Mouse (Mus musculus): ENCODE results near the gene Zfp867. TPM values are rescaled to one million over a fixed set of nuclear protein-coding genes. Genes with fewer than 3 reads are reported as not detected.

Gene Zfp867
- polyA plus RNA-seq, 1 experiment from 2014 or later = 4.3 TPM

- H3K27me3 ChIP-seq (replicated peaks; ENCODE audit: control insufficient read depth, insufficient read depth, low read length) = no peaks in the 10 kb centered on the region
- no peak overlapping the region for H3K4me3 ChIP-seq (ENCODE audit: low read length)
- H3K9ac ChIP-seq (ENCODE audit: low read depth, low read length) = no peak overlapping the region
- peaks cover 3% of the 10 kb centered on the region for H3K36me3 ChIP-seq (ENCODE audit: control insufficient read depth, insufficient read depth, low read length)
- peak overlapping the region; percentile 24 for H3K27ac ChIP-seq (ENCODE audit: low read length)
- WGBS = 69% methylated on average over 5 of the region's 5 CpGs
- no peak for ATAC-seq
- H3K4me2 ChIP-seq (ENCODE audit: low read depth, low read length) = no peak overlapping the region
- peaks cover 3% of the 10 kb centered on the region; the same call in 1 of the 2 replicates for H3K4me1 ChIP-seq (ENCODE audit: control insufficient read depth, insufficient read depth, low read length)
- H3K9me3 ChIP-seq (ENCODE audit: control insufficient read depth, low read length) = no peaks in the 10 kb centered on the region
Measured at GRCm38 (mm10) chr11:59418708-59419107, 53.6 kb downstream of the Zfp867 start.

GRCm38 (mm10) chr11:59412999-59413863, 59.0 kb downstream of the Zfp867 start:
- ATAC-seq = no peak
- 72% methylated on average over 13 of the region's 13 CpGs for WGBS
- Histone ChIP-seq H3K4me1 (ENCODE audit: control insufficient read depth, insufficient read depth, low read length) (peaks cover 6% of the 10 kb centered on the region; the same call in 1 of the 2 replicates), H3K27me3 (replicated peaks; ENCODE audit: control insufficient read depth, insufficient read depth, low read length) (no peaks in the 10 kb centered on the region), H3K9me3 (ENCODE audit: control insufficient read depth, low read length) (no peaks in the 10 kb centered on the region), H3K27ac (ENCODE audit: low read length) (no peak overlapping the region), H3K4me3 (ENCODE audit: low read length) (no peak overlapping the region), H3K4me2 (ENCODE audit: low read depth, low read length) (no peak overlapping the region), H3K9ac (ENCODE audit: low read depth, low read length) (0 out of 2 replicates have a peak overlapping the region, but pooled peaks have one; percentile 6), H3K36me3 (ENCODE audit: control insufficient read depth, insufficient read depth, low read length) (peaks cover 6% of the 10 kb centered on the region)

- no peak overlapping the region for H3K4me2 ChIP-seq (ENCODE audit: low read depth, low read length)
- H3K9me3 ChIP-seq (ENCODE audit: control insufficient read depth, low read length) = no peaks in the 10 kb centered on the region
- 75% methylated on average over 6 of the region's 6 CpGs for WGBS
- H3K27ac ChIP-seq (ENCODE audit: low read length) = no peak overlapping the region
- H3K4me1 ChIP-seq (ENCODE audit: control insufficient read depth, insufficient read depth, low read length) = peaks cover 6% of the 10 kb centered on the region; the same call in 1 of the 2 replicates
- H3K9ac ChIP-seq (ENCODE audit: low read depth, low read length) = no peak overlapping the region
- H3K4me3 ChIP-seq (ENCODE audit: low read length) = no peak overlapping the region
- H3K27me3 ChIP-seq (replicated peaks; ENCODE audit: control insufficient read depth, insufficient read depth, low read length) = no peaks in the 10 kb centered on the region
- peaks cover 6% of the 10 kb centered on the region for H3K36me3 ChIP-seq (ENCODE audit: control insufficient read depth, insufficient read depth, low read length)
- ATAC-seq = no peak
Measured at GRCm38 (mm10) chr11:59412058-59412457, 60.2 kb downstream of the Zfp867 start.

Other genes with a start within 250 kb of the Zfp867 start
- 733 and 751 TPM in 2 replicates for gene Arf1, start 244.2 kb downstream of the Zfp867 start, polyA plus RNA-seq (2015; fragmentation: Nextera tagmentation; extraction: Ambion mirVana)
- gene Wnt3a, start 181.7 kb downstream of the Zfp867 start, polyA plus RNA-seq (2015; fragmentation: Nextera tagmentation; extraction: Ambion mirVana) = not detected in 2 replicates
- 4.2 and 4.4 TPM in 2 replicates for gene Wnt9a, start 165.5 kb downstream of the Zfp867 start, polyA plus RNA-seq (2015; fragmentation: Nextera tagmentation; extraction: Ambion mirVana)
- gene Prss38, start 96.8 kb downstream of the Zfp867 start, polyA plus RNA-seq (2015; fragmentation: Nextera tagmentation; extraction: Ambion mirVana) = not detected in 2 replicates
- gene Jmjd4, start 22.4 kb downstream of the Zfp867 start, polyA plus RNA-seq (2015; fragmentation: Nextera tagmentation; extraction: Ambion mirVana) = 7.4 and 8.1 TPM in 2 replicates
- gene Snap47, start 21.3 kb downstream of the Zfp867 start, polyA plus RNA-seq (2015; fragmentation: Nextera tagmentation; extraction: Ambion mirVana) = 74.4 and 76.8 TPM in 2 replicates
- 13.8 and 14.7 TPM in 2 replicates for gene Zkscan17, start 54.3 kb upstream of the Zfp867 start, polyA plus RNA-seq (2015; fragmentation: Nextera tagmentation; extraction: Ambion mirVana)
- gene Nlrp3, start 69.1 kb upstream of the Zfp867 start, polyA plus RNA-seq (2015; fragmentation: Nextera tagmentation; extraction: Ambion mirVana) = 0.35 and 0.51 TPM in 2 replicates
- not detected in 2 replicates for gene Olfr222, start 103.8 kb upstream of the Zfp867 start, polyA plus RNA-seq (2015; fragmentation: Nextera tagmentation; extraction: Ambion mirVana)
- gene Olfr223, start 120.8 kb upstream of the Zfp867 start, polyA plus RNA-seq (2015; fragmentation: Nextera tagmentation; extraction: Ambion mirVana) = not detected in 2 replicates
- gene Mprip, start 188.8 kb upstream of the Zfp867 start, polyA plus RNA-seq (2015; fragmentation: Nextera tagmentation; extraction: Ambion mirVana) = 23.9 and 25.2 TPM in 2 replicates